Comparison of ENCODE assay signal across 34 mouse cellular contexts in genomic region chr9:44861121-44861520, GRCm38 (mm10). TPM values are rescaled to one million over a fixed set of nuclear protein-coding genes. Genes with fewer than 3 reads are reported as not detected.
DNase-seq lines count a peak whose midpoint lies in the region; ATAC-seq and TF ChIP-seq lines count a peak whose summit lies in the region.
"Had no signal": no experiment of that assay in that cellular context is flagged by ENCODE, and none has a peak within 500 bp of the region (broad histone marks: within the 10 kb centered on the region; RNA-seq: fewer than 3 reads in every experiment).

No protein-coding gene starts in this region.

- no peaks in the 10 kb centered on the region for H3K9me3 ChIP-seq in liver, embryonic 13.5 days (replicated peaks)
- H3K9me3 ChIP-seq in liver, embryonic 11.5 days (ENCODE audit: control insufficient read depth, low read length): no peaks in the 10 kb centered on the region
- H3K9me3 ChIP-seq in ES-Bruce4 (replicated peaks; ENCODE audit: control insufficient read depth, insufficient read depth, low read length, poor library complexity, severe bottlenecking): peaks cover 23% of the 10 kb centered on the region
- H3K9me3 ChIP-seq in MEL (replicated peaks; ENCODE audit: insufficient read depth, low read length): no peaks in the 10 kb centered on the region
- H3K9me3 ChIP-seq: embryonic facial prominence, embryonic 10.5 days; forebrain, embryonic 15.5 days; hindbrain, embryonic 13.5 days had no signal

- peaks cover 23% of the 10 kb centered on the region for H3K4me1 ChIP-seq in liver, embryonic 13.5 days (replicated peaks)
- no peaks in the 10 kb centered on the region for H3K4me1 ChIP-seq in liver, embryonic 11.5 days (replicated peaks; ENCODE audit: control insufficient read depth, insufficient read depth, low read length)
- no peaks in the 10 kb centered on the region for H3K4me1 ChIP-seq in ES-Bruce4 (ENCODE audit: control insufficient read depth, insufficient read depth, low read length)
- H3K4me1 ChIP-seq in MEL (ENCODE audit: control insufficient read depth in 1 of 2, insufficient read depth in 2 of 2, low read length in 2 of 2): no peaks in the 10 kb centered on the region
- H3K4me1 ChIP-seq: embryonic facial prominence, embryonic 10.5 days had no signal

- H3K36me3 ChIP-seq in liver, embryonic 13.5 days: peaks cover 43% of the 10 kb centered on the region
- H3K36me3 ChIP-seq in liver, embryonic 11.5 days (ENCODE audit: control insufficient read depth, insufficient read depth, low read length): peaks cover 25% of the 10 kb centered on the region
- peaks cover 10% of the 10 kb centered on the region for H3K36me3 ChIP-seq in ES-Bruce4 (ENCODE audit: control insufficient read depth, insufficient read depth, low read length, poor library complexity, severe bottlenecking)
- peaks cover 0 to 7% of the 10 kb centered on the region in 2 experiments; a peak in 2 of 4 replicates for H3K36me3 ChIP-seq in MEL (ENCODE audit: control insufficient read depth in 1 of 2, insufficient read depth in 2 of 2, low read length in 2 of 2)

- no peak for DNase-seq in liver, embryonic 13.5 days
- DNase-seq in liver, embryonic 11.5 days (ENCODE audit: low spot score): no peak
- DNase-seq in MEL (ENCODE audit: low read depth, low spot score): no peak
- DNase-seq in ZHBTc4 (ENCODE audit: low read depth, low spot score): peak; percentile 61
- no peak for DNase-seq in layer of hippocampus, adult 11-12 months (ENCODE audit: low spot score)
- no peak for DNase-seq in lung, postnatal 10 days
- DNase-seq in cerebellum, postnatal 36 days: no peak
- DNase-seq: adrenal gland, postnatal 10 days; adrenal gland, postnatal 36 days; B cell, adult 2 months; cerebellum, adult 18-20 months; cerebellum, adult 9-10 months; cerebellum, postnatal 14 days; embryo, embryonic 11 days; gastrocnemius, postnatal 25 days; heart, adult 18-20 months; heart, postnatal 10 days; heart, postnatal 36 days had no signal

- H3K79me2 ChIP-seq in MEL (ENCODE audit: control insufficient read depth, insufficient read depth, low read length, poor library complexity): peaks cover 4% of the 10 kb centered on the region

- H3K9ac ChIP-seq in liver, embryonic 13.5 days: no peak overlapping the region
- H3K9ac ChIP-seq in liver, embryonic 11.5 days (ENCODE audit: low read depth, low read length): no peak overlapping the region
- H3K9ac ChIP-seq in ES-Bruce4 (ENCODE audit: low read depth, poor library complexity, severe bottlenecking) (no peak overlapping the region), MEL (ENCODE audit: control insufficient read depth, low read depth, low read length, poor library complexity, severe bottlenecking) (no peak overlapping the region)
- H3K9ac ChIP-seq: embryonic facial prominence, embryonic 13.5 days; forebrain, embryonic 12.5 days; forebrain, embryonic 15.5 days; heart, embryonic 12.5 days; heart, embryonic 15.5 days; hindbrain, embryonic 13.5 days had no signal

- H3K4me3 ChIP-seq in liver, embryonic 13.5 days (replicated peaks): no peak overlapping the region
- no peak overlapping the region for H3K4me3 ChIP-seq in liver, embryonic 11.5 days (ENCODE audit: low read depth, low read length)
- no peak overlapping the region for H3K4me3 ChIP-seq in ES-Bruce4 (ENCODE audit: low read depth, low read length)
- H3K4me3 ChIP-seq in MEL (ENCODE audit: control insufficient read depth in 1 of 2, insufficient read depth in 1 of 2, low read depth in 2 of 2, low read length in 2 of 2): no peak overlapping the region
- H3K4me3 ChIP-seq: embryonic facial prominence, embryonic 10.5 days; embryonic facial prominence, embryonic 13.5 days; erythroblast, embryonic 14.5 days; forebrain, embryonic 12.5 days; forebrain, embryonic 15.5 days; heart, embryonic 12.5 days; heart, embryonic 15.5 days; hindbrain, embryonic 10.5 days; hindbrain, embryonic 13.5 days had no signal

- H3K4me2 ChIP-seq in liver, embryonic 13.5 days: no peak overlapping the region
- no peak overlapping the region for H3K4me2 ChIP-seq in liver, embryonic 11.5 days
- H3K4me2 ChIP-seq: embryonic facial prominence, embryonic 13.5 days; forebrain, embryonic 12.5 days; forebrain, embryonic 15.5 days; heart, embryonic 12.5 days; heart, embryonic 15.5 days; hindbrain, embryonic 13.5 days had no signal

- H3K27me3 ChIP-seq in liver, embryonic 13.5 days: no peaks in the 10 kb centered on the region
- no peaks in the 10 kb centered on the region for H3K27me3 ChIP-seq in liver, embryonic 11.5 days (replicated peaks; ENCODE audit: control insufficient read depth, insufficient read depth, low read length)
- H3K27me3 ChIP-seq in ES-Bruce4 (ENCODE audit: control insufficient read depth, insufficient read depth, low read length, poor library complexity, severe bottlenecking) (no peaks in the 10 kb centered on the region), MEL (ENCODE audit: control insufficient read depth in 1 of 2, insufficient read depth in 2 of 2, low read length in 2 of 2) (no peaks in the 10 kb centered on the region)
- H3K27me3 ChIP-seq: embryonic facial prominence, embryonic 13.5 days; forebrain, embryonic 12.5 days; forebrain, embryonic 15.5 days; heart, embryonic 12.5 days; heart, embryonic 15.5 days; hindbrain, embryonic 13.5 days; Patski had no signal

- peak overlapping the region; percentile 4; the same call in 1 of the 2 replicates for H3K27ac ChIP-seq in liver, embryonic 13.5 days
- H3K27ac ChIP-seq in liver, embryonic 11.5 days (ENCODE audit: low read depth, low read length): no peak overlapping the region
- peak overlapping the region; percentile 88 for H3K27ac ChIP-seq in ES-Bruce4 (ENCODE audit: insufficient read depth, low read length)
- no peak overlapping the region for H3K27ac ChIP-seq in MEL (ENCODE audit: control insufficient read depth, low read depth, low read length)
- H3K27ac ChIP-seq: embryonic facial prominence, embryonic 10.5 days; embryonic facial prominence, embryonic 13.5 days; forebrain, embryonic 12.5 days; forebrain, embryonic 15.5 days; heart, embryonic 15.5 days; hindbrain, embryonic 10.5 days; hindbrain, embryonic 13.5 days had no signal

- TF ChIP-seq EP300 in ES-Bruce4 (IDR thresholded peaks at IDR 0.05; ENCODE audit: insufficient read depth, low read depth, low read length) (no peak), MEL (IDR thresholded peaks at IDR 0.05; ENCODE audit: low read depth in 1 of 2, low read length in 2 of 2) (no peak)

- ATAC-seq in liver, embryonic 13.5 days (ENCODE audit: low read depth): no peak
- ATAC-seq in liver, embryonic 11.5 days (replicated peaks; ENCODE audit: low FRiP score): no peak
- ATAC-seq: activated CD4-positive, CD25-positive, alpha-beta regulatory T cell, adult 4 months; forebrain, embryonic 15.5 days; hindbrain, embryonic 16.5 days; inflammation-experienced regulatory T-cells, adult 6 months; intestine, postnatal 0 days; Patski had no signal

- no peak for TF ChIP-seq CTCF in ES-Bruce4 (IDR thresholded peaks at IDR 0.05; ENCODE audit: low read depth, low read length)
- no peak for TF ChIP-seq CTCF in MEL (IDR thresholded peaks at IDR 0.05 in 2 of 3, conservative IDR thresholded peaks at IDR 0.05 in 1 of 3; ENCODE audit: control insufficient read depth in 1 of 3, insufficient read depth in 1 of 3, low read depth in 2 of 3, low read length in 3 of 3, poor library complexity in 1 of 3, severe bottlenecking in 1 of 3)

- TF ChIP-seq RAD21 in MEL (IDR thresholded peaks at IDR 0.05; ENCODE audit: low read depth, low read length): no peak

- TF ChIP-seq POLR2A in ES-Bruce4 (IDR thresholded peaks at IDR 0.05; ENCODE audit: insufficient read depth, low read length): no peak
- TF ChIP-seq POLR2A in MEL (IDR thresholded peaks at IDR 0.05; ENCODE audit: control insufficient read depth in 1 of 2, insufficient read depth in 1 of 2, low read depth in 1 of 2, low read length in 2 of 2, poor library complexity in 1 of 2): no peak

TF ChIP-seq in MEL, 35 proteins besides CTCF, POLR2A, EP300 and RAD21:
- TF ChIP-seq MAFK (IDR thresholded peaks at IDR 0.05; ENCODE audit: borderline replicate concordance, low read depth, low read length) (peak; percentile 89), ETS1 (IDR thresholded peaks at IDR 0.05; ENCODE audit: low read depth, low read length) (no peak)

RNA-seq across cellular contexts. Expression of gene Kmt2a, which starts 20.0 kb away (rescaled TPM):
- 3.8 and 4.0 TPM in 2 replicates for polyA plus RNA-seq in liver, embryonic 13.5 days (2015; fragmentation: Nextera tagmentation; extraction: Ambion mirVana)
- polyA plus RNA-seq in liver, embryonic 11.5 days (2014; fragmentation: Nextera tagmentation; extraction: Ambion mirVana): 6.8 and 9.7 TPM in 2 replicates
- polyA plus RNA-seq in ES-Bruce4 (2011; ENCODE audit: insufficient read depth, insufficient read length, low read depth, missing spikeins) (59.5 and 71.4 TPM in 2 replicates), MEL (2012; ENCODE audit: insufficient read depth in 1 of 2, insufficient read length in 2 of 2, low read depth in 1 of 2, low replicate concordance in 2 of 2, missing spikeins in 1 of 2) (10 to 100 TPM; 11.7 to 27.3 TPM)
- total RNA-seq in MEL (2012; rRNA removed): 4.7 and 6.2 TPM in 2 replicates

RNA-seq across cellular contexts. Expression of gene Ttc36, which starts 58.2 kb away (rescaled TPM):
- 31.8 and 33.9 TPM in 2 replicates for polyA plus RNA-seq in liver, embryonic 13.5 days (2015; fragmentation: Nextera tagmentation; extraction: Ambion mirVana)
- 5.2 and 7.3 TPM in 2 replicates for polyA plus RNA-seq in liver, embryonic 11.5 days (2014; fragmentation: Nextera tagmentation; extraction: Ambion mirVana)
- not detected in 2 replicates for polyA plus RNA-seq in ES-Bruce4 (2011; ENCODE audit: insufficient read depth, insufficient read length, low read depth, missing spikeins)
- total RNA-seq in MEL (2012; rRNA removed): 0.20 TPM in 1 of 2 replicates, not detected in the other
- polyA plus RNA-seq in MEL (2012; ENCODE audit: insufficient read depth in 1 of 2, insufficient read length in 2 of 2, low read depth in 1 of 2, low replicate concordance in 2 of 2, missing spikeins in 1 of 2): under 1 TPM in 1 of 2 experiments, not detected in 1; 0.49 TPM
- total RNA-seq: common myeloid progenitor, adult 5-6 weeks had no signal
- polyA plus RNA-seq: embryonic facial prominence, embryonic 10.5 days; embryonic facial prominence, embryonic 13.5 days; forebrain, embryonic 15.5 days; heart, embryonic 12.5 days; hindbrain, embryonic 16.5 days; inflammation-experienced regulatory T-cells, adult 6 months had no signal

RNA-seq across cellular contexts. Expression of gene Atp5l, which starts 59.4 kb away (rescaled TPM):
- 546 and 569 TPM in 2 replicates for polyA plus RNA-seq in liver, embryonic 13.5 days (2015; fragmentation: Nextera tagmentation; extraction: Ambion mirVana)
- polyA plus RNA-seq in liver, embryonic 11.5 days (2014; fragmentation: Nextera tagmentation; extraction: Ambion mirVana): 671 and 713 TPM in 2 replicates
- 166 and 170 TPM in 2 replicates for polyA plus RNA-seq in ES-Bruce4 (2011; ENCODE audit: insufficient read depth, insufficient read length, low read depth, missing spikeins)
- 719 and 722 TPM in 2 replicates for total RNA-seq in MEL (2012; rRNA removed)
- 100 to 1,000 TPM in 1 of 2 experiments, not detected in 1; 320 TPM for polyA plus RNA-seq in MEL (2012; ENCODE audit: insufficient read depth in 1 of 2, insufficient read length in 2 of 2, low read depth in 1 of 2, low replicate concordance in 2 of 2, missing spikeins in 1 of 2)

Comparison
In these comparisons a context has a peak if more than half of its experiments do, and no peak if none do; other contexts are left out.
1. H3K27ac ChIP-seq: peak in liver, embryonic 13.5 days (single experiment) and ES-Bruce4 (single experiment); none in liver, embryonic 11.5 days (single experiment) and MEL (single experiment).